Mouse (Mus musculus) embryonic facial prominence, embryonic 11.5 days (tissue): ENCODE data around the gene Swi5. TPM values are rescaled to one million over a fixed set of nuclear protein-coding genes. Genes with fewer than 3 reads are reported as not detected.
A peak's percentile ranks its signal among the peaks of the same experiment; 100 is the strongest.

Experiments used
- ATAC-seq: fragments of 200-750 bp; cut with Nextera tagmentation; replicated peaks from 2 replicates; pipeline ENCODE4 v1.8.0; 2017; ENCODE audit warnings: low read depth; ENCODE audit not compliant: insufficient number of reproducible peaks, low FRiP score, low TSS enrichment
- DNase-seq: peaks from one replicate; pipeline ENCODE4 v3.0.0-alpha.2; 2015; ENCODE audit warnings: low spot score
- H3K27ac ChIP-seq: fragments of 300-500 bp; sonication (generic); replicated peaks from 2 replicates; pipeline ENCODE4 v1.5.1; 2014; ENCODE audit warnings: mild to moderate bottlenecking, low read depth, low read length, control low read depth
- H3K27me3 ChIP-seq: fragments of 300-500 bp; sonication (generic); 2 replicates; pipeline ENCODE4 v1.6.1; 2014; ENCODE audit warnings: mild to moderate bottlenecking, low read length, moderate library complexity, mixed read lengths; ENCODE audit not compliant: control insufficient read depth, insufficient read depth
- H3K36me3 ChIP-seq: fragments of 300-500 bp; sonication (generic); replicated peaks from 2 replicates; pipeline ENCODE4 v1.6.1; 2014; ENCODE audit warnings: low read depth, mild to moderate bottlenecking, low read length, moderate library complexity, mixed read lengths; ENCODE audit not compliant: control insufficient read depth, insufficient read depth
- H3K4me1 ChIP-seq: fragments of 300-500 bp; sonication (generic); 2 replicates; pipeline ENCODE4 v1.6.1; 2014; ENCODE audit warnings: low read length, mixed read lengths; ENCODE audit not compliant: control insufficient read depth, insufficient read depth
- H3K4me2 ChIP-seq: fragments of 300-500 bp; sonication (generic); 2 replicates; pipeline ENCODE4 v1.6.1; 2014; ENCODE audit warnings: low read depth, mild to moderate bottlenecking, control low read depth, low read length, moderate library complexity
- H3K4me3 ChIP-seq: fragments of 300-500 bp; sonication (generic); 2 replicates; pipeline ENCODE4 v1.5.1; 2014; ENCODE audit warnings: low read depth, low read length, control low read depth
- H3K9ac ChIP-seq: fragments of 300-500 bp; sonication (generic); replicated peaks from 2 replicates; pipeline ENCODE4 v1.6.1; 2014; ENCODE audit warnings: mild to moderate bottlenecking, control low read depth, low read length
- H3K9me3 ChIP-seq: fragments of 300-500 bp; sonication (generic); replicated peaks from 2 replicates; pipeline ENCODE4 v1.6.1; 2016; ENCODE audit warnings: mild to moderate bottlenecking, low read length, inconsistent platforms, mixed read lengths; ENCODE audit not compliant: control insufficient read depth
- WGBS: fragments of 180-500 bp; shearing (Covaris S2); extraction: QIAGEN DNeasy Blood & Tissue Kit; methylation state at CpG from one replicate; pipeline ENCODE4 v1.1.7; 2014; 5-methylcytosine and 5-hydroxymethylcytosine counted together
- polyA plus RNA-seq: library from polyadenylated mRNA; unstranded; fragments of >200 nt; fragmentation: Nextera tagmentation; extraction: Ambion mirVana; gene quantifications from 2 replicates; pipeline ENCODE4 v1.2.1, GENCODE M21; 2014

The Swi5 gene
- polyA plus RNA-seq, 1 experiment from 2014 or later: 406 TPM

DNA sequence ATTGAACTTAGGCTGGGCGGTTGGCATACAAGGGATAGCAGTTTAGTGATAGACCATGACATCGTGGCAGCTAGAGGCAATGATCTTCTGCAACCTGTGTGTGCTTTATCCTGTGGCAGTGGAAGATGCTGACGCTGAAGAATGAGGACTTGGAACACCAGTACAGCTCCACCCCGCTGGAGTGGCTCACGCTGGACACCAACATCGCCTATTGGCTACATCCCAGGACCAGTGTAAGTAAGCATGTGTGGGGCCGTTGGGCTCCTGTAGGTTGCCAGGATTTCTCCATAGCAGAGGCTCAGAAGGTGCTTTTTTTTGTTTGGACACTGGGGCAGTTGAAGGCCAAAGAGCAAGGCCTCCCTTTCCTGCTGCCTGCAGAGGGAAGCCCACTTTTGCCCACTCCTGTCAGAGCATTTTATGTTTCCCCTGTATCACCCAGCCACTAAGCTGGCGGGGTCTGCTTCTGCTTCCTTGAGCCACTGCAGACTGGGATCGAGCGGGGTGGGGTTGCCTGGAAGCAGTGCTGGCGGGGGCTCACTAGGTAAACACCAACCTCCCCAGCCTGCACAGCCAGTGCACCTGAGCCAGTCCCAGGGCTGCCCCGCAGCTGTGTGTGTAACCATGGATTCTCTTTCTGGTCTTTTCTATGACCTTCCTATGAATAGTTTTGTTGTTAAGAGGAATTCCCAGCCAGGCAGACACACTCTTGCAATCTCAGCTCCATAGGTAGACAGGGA is 35.9 kb downstream of the Swi5 start:
- Histone ChIP-seq H3K9ac (no peak overlapping the region), H3K4me1 (no peaks in the 10 kb centered on the region), H3K4me2 (no peak overlapping the region), H3K27ac (no peak overlapping the region), H3K27me3 (no peaks in the 10 kb centered on the region), H3K36me3 (no peaks in the 10 kb centered on the region; the same call in none of the 2 replicates), H3K9me3 (no peaks in the 10 kb centered on the region), H3K4me3 (no peak overlapping the region)
- DNase-seq (no peak), ATAC-seq (no peak)
- 91% methylated on average over 12 of the region's 12 CpGs for WGBS

GRCm38 (mm10) chr2:32248377-32249361 is 39.2 kb downstream of the Swi5 start:
- no peaks in the 10 kb centered on the region; the same call in none of the 2 replicates for H3K36me3 ChIP-seq
- DNase-seq: no peak
- ATAC-seq: no peak
- H3K9me3 ChIP-seq: no peaks in the 10 kb centered on the region
- no peak overlapping the region for H3K4me2 ChIP-seq
- no peaks in the 10 kb centered on the region for H3K4me1 ChIP-seq
- no peaks in the 10 kb centered on the region for H3K27me3 ChIP-seq
- H3K27ac ChIP-seq: no peak overlapping the region
- H3K4me3 ChIP-seq: no peak overlapping the region
- H3K9ac ChIP-seq: no peak overlapping the region
- WGBS: 79% methylated on average over 10 of the region's 10 CpGs

DNA sequence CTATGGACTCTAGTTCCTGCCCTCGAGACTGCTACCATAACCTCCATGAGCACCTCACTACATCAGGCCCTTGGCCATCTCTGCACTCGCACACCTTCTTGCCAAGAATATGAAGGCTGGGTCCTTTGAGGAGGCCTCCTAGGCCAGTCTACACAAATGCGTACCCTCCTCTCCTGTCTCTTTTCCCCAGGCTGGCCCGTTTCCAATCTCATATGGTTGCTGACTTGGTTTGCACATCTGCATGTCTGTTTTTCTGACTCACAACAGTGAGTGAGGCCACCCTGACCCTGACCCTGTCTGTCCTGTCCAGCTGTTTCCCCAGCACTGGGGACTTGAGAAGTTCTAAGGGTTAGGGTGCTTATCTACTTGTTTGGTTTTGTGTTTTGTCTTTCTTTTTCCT is 41.1 kb downstream of the Swi5 start:
- WGBS: 88% methylated on average over 4 of the region's 4 CpGs
- H3K9me3 ChIP-seq: no peaks in the 10 kb centered on the region
- DNase-seq (no peak), ATAC-seq (no peak)
- H3K27me3 ChIP-seq: no peaks in the 10 kb centered on the region
- H3K4me2 ChIP-seq: no peak overlapping the region
- no peaks in the 10 kb centered on the region for H3K4me1 ChIP-seq
- no peak overlapping the region for H3K27ac ChIP-seq
- no peak overlapping the region for H3K9ac ChIP-seq
- H3K4me3 ChIP-seq: no peak overlapping the region
- no peaks in the 10 kb centered on the region; the same call in none of the 2 replicates for H3K36me3 ChIP-seq

- DNase-seq: no peak
- Histone ChIP-seq H3K27me3 (no peaks in the 10 kb centered on the region), H3K9ac (no peak overlapping the region), H3K4me2 (no peak overlapping the region), H3K4me3 (no peak overlapping the region), H3K9me3 (no peaks in the 10 kb centered on the region), H3K27ac (no peak overlapping the region), H3K4me1 (no peaks in the 10 kb centered on the region), H3K36me3 (no peaks in the 10 kb centered on the region; the same call in 1 of the 2 replicates)
- no peak for ATAC-seq
- WGBS: 83% methylated on average over 4 of the region's 4 CpGs
These were observed 44.9 kb downstream of the Swi5 start for GRCm38 (mm10) chr2:32242986-32243385.

- ATAC-seq (no peak), DNase-seq (no peak)
- Histone ChIP-seq H3K4me1 (no peaks in the 10 kb centered on the region), H3K4me3 (no peak overlapping the region), H3K27ac (no peak overlapping the region), H3K36me3 (no peaks in the 10 kb centered on the region; the same call in 1 of the 2 replicates), H3K9me3 (no peaks in the 10 kb centered on the region), H3K9ac (no peak overlapping the region), H3K27me3 (no peaks in the 10 kb centered on the region), H3K4me2 (no peak overlapping the region)
- 81% methylated on average over 5 of the region's 5 CpGs for WGBS
These were observed 47.3 kb downstream of the Swi5 start for GRCm38 (mm10) chr2:32240591-32240990.

- 90% methylated on average over 9 of the region's 9 CpGs for WGBS
These were observed 49.0 kb downstream of the Swi5 start for GRCm38 (mm10) chr2:32238708-32239435.

DNA sequence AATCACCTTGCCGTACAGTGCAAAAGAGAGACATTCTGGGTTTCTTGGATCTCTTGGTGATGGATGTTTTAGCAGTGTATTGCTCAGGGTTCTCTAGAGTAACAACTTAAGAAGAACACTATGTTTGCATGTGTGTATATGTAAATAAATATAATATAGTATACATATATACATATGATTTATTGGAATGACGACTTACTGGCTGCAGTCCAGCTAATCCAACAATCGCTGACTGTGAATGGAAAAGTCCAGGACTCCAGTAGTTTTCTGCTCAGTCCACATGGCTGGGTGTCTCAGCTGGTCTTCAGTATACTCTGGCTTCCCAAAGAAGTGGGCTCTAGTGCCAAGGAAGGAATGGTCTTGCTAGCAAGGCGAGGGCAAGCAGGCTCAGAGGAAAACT is 50.3 kb downstream of the Swi5 start:
- no peak overlapping the region for H3K27ac ChIP-seq
- H3K36me3 ChIP-seq: no peaks in the 10 kb centered on the region; the same call in 1 of the 2 replicates
- no peaks in the 10 kb centered on the region for H3K27me3 ChIP-seq
- H3K9me3 ChIP-seq: no peaks in the 10 kb centered on the region
- H3K9ac ChIP-seq: peak overlapping the region; percentile 11; the same call in 1 of the 2 replicates
- WGBS: 51% methylated on average over 4 of the region's 4 CpGs
- ATAC-seq (no peak), DNase-seq (no peak)
- peak overlapping the region; percentile 57 for H3K4me3 ChIP-seq
- no peaks in the 10 kb centered on the region for H3K4me1 ChIP-seq
- peak overlapping the region; percentile 54 for H3K4me2 ChIP-seq

More at GRCm38 (mm10) chr2:32238708-32239435, 49.0 kb downstream of the Swi5 start:
- H3K9ac ChIP-seq: no peak overlapping the region
- H3K27ac ChIP-seq: no peak overlapping the region
- H3K4me2 ChIP-seq: no peak overlapping the region
- no peaks in the 10 kb centered on the region for H3K9me3 ChIP-seq
- no peaks in the 10 kb centered on the region for H3K36me3 ChIP-seq
- DNase-seq: no peak
- no peak for ATAC-seq
- H3K27me3 ChIP-seq: no peaks in the 10 kb centered on the region
- no peak overlapping the region for H3K4me3 ChIP-seq
- H3K4me1 ChIP-seq: no peaks in the 10 kb centered on the region
